Mouse (Mus musculus): ENCODE data around the gene Tead1.

Tead1 gene

GRCm38 (mm10) chr7:112730209-112730608, 51.1 kb downstream of the Tead1 start:
- DNase-seq (ENCODE audit: low spot score), result no peak

GRCm38 (mm10) chr7:112731584-112731983, 52.5 kb downstream of the Tead1 start:
- no peak for DNase-seq (ENCODE audit: low spot score)

GRCm38 (mm10) chr7:112739174-112739573, 60.1 kb downstream of the Tead1 start:
- DNase-seq (ENCODE audit: low spot score), result no peak

- DNase-seq (ENCODE audit: low spot score), result no peak
Observed at GRCm38 (mm10) chr7:112741790-112742189, 62.7 kb downstream of the Tead1 start.

GRCm38 (mm10) chr7:112743063-112743462, 63.9 kb downstream of the Tead1 start:
- no peak for DNase-seq (ENCODE audit: low spot score)

GRCm38 (mm10) chr7:112743621-112744395, 64.7 kb downstream of the Tead1 start:
- DNase-seq (ENCODE audit: low spot score), result no peak

GRCm38 (mm10) chr7:112747187-112747586, 68.1 kb downstream of the Tead1 start:
- DNase-seq (ENCODE audit: low spot score), result no peak

- DNase-seq (ENCODE audit: low spot score), result no peak
Observed at GRCm38 (mm10) chr7:112747836-112748235, 68.7 kb downstream of the Tead1 start.

GRCm38 (mm10) chr7:112748327-112748726, 69.2 kb downstream of the Tead1 start:
- no peak for DNase-seq (ENCODE audit: low spot score)

GRCm38 (mm10) chr7:112750101-112750500, 71.0 kb downstream of the Tead1 start:
- no peak for DNase-seq (ENCODE audit: low spot score)

GRCm38 (mm10) chr7:112752311-112752710, 73.2 kb downstream of the Tead1 start:
- no peak for DNase-seq (ENCODE audit: low spot score)

GRCm38 (mm10) chr7:112753314-112753713, 74.2 kb downstream of the Tead1 start:
- no peak for DNase-seq (ENCODE audit: low spot score)

- DNase-seq (ENCODE audit: low spot score), result no peak
Observed at GRCm38 (mm10) chr7:112759359-112759975, 80.3 kb downstream of the Tead1 start.

GRCm38 (mm10) chr7:112760293-112760692, 81.2 kb downstream of the Tead1 start:
- DNase-seq (ENCODE audit: low spot score), result no peak

- DNase-seq (ENCODE audit: low spot score), result no peak
Observed at GRCm38 (mm10) chr7:112760782-112761181, 81.7 kb downstream of the Tead1 start.

GRCm38 (mm10) chr7:112762870-112763269, 83.8 kb downstream of the Tead1 start:
- no peak for DNase-seq (ENCODE audit: low spot score)

- DNase-seq (ENCODE audit: low spot score), result no peak
Observed at GRCm38 (mm10) chr7:112763513-112763912, 84.4 kb downstream of the Tead1 start.

GRCm38 (mm10) chr7:112764921-112765320, 85.8 kb downstream of the Tead1 start:
- no peak for DNase-seq (ENCODE audit: low spot score)

GRCm38 (mm10) chr7:112769866-112770265, 90.7 kb downstream of the Tead1 start:
- no peak for DNase-seq (ENCODE audit: low spot score)

- DNase-seq (ENCODE audit: low spot score), result no peak
Observed at GRCm38 (mm10) chr7:112771461-112771860, 92.3 kb downstream of the Tead1 start.

- DNase-seq (ENCODE audit: low spot score), result no peak
Observed at GRCm38 (mm10) chr7:112772777-112773176, 93.7 kb downstream of the Tead1 start.

- DNase-seq (ENCODE audit: low spot score), result no peak
Observed at GRCm38 (mm10) chr7:112773601-112774000, 94.5 kb downstream of the Tead1 start.

- DNase-seq (ENCODE audit: low spot score), result no peak
Observed at GRCm38 (mm10) chr7:112775816-112776215, 96.7 kb downstream of the Tead1 start.

- DNase-seq (ENCODE audit: low spot score), result no peak
Observed at GRCm38 (mm10) chr7:112776670-112777069, 97.6 kb downstream of the Tead1 start.
